Mouse (Mus musculus) frontal cortex, postnatal 10 days (tissue): Measurements from ENCODE around the gene Gsto1.
"Not testable (repeated sequence)": the region's sequence is repeated elsewhere in the genome, so short reads cannot be mapped to it uniquely, and the experiment has no call there.

Experiments used
- DNase-seq, 2 experiments: peaks; one replicate each; pipeline ENCODE4 v3.0.0; 2022; ENCODE audit warnings: low spot score in 2 of 2, mixed read lengths in 1 of 2

Gene Gsto1

DNA sequence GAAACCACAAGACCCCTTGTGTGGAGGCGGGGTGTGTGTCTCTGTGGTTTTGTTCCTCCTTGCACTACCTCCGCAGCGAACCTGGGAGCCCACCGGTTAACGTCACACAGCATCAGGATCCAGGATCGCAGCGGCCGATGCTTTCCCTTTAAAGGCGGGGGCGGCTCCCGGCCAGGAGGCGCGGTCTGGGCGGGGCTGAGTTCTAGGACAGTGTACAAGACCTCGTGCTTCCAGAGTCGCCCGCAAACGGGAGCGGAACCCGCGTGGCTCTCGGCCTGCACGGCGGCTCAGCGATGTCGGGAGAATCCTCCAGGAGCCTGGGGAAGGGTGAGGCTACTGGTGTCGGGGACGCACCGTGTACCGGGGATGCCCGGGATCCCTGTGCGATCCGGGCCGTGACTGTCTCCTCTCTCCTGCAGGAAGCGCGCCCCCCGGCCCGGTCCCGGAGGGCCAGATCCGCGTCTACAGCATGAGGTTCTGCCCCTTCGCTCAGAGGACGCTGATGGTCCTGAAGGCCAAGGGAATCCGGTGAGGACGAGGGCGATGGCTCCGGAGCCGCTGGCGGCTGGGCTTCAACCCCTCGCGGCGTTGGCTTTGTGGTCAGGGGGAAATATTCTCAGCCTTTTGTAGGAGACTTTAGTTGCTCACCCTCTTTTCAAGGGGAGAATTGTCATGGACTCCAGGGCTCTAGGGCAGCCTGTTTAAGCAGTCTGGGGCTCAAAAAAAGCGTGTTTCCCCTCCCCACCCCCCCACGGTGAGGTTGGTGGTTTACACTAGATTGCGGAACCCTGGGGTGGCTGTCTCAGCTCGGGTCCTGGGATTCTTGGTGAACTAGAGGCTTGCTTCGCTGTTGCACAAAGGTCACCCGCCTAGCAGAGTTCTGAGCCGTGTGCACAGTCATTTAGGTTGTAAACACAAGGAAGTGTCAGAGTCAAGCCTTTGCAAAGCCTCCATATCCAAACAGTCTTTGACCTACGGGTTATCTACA is at the start of gene Gsto1:
Gene Gsto1 (plus strand): TSS at position 175 of the 988 bp plus-strand sequence.
- peak; percentile 75 to 84 for DNase-seq

DNA sequence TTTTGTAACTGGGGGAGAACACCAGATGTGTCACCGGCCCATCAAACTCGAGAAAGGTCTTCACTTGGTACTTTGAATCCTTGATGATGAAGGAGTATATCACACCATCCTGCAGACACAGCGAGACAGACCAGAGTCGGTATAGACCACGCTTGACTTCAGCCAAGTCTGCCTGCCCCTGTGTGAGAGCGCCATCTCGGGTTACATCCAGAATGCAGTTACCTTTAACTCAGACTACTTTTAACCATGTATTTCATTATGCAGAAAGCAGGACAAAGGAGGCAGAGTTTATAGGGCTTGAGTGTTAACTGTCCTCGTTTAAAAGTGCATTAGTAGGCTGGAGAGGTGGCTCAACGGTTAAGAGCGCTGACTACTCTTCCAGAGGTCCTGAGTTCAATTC is 42.7 kb upstream of the Gsto1 start:
- no peak for DNase-seq

DNA sequence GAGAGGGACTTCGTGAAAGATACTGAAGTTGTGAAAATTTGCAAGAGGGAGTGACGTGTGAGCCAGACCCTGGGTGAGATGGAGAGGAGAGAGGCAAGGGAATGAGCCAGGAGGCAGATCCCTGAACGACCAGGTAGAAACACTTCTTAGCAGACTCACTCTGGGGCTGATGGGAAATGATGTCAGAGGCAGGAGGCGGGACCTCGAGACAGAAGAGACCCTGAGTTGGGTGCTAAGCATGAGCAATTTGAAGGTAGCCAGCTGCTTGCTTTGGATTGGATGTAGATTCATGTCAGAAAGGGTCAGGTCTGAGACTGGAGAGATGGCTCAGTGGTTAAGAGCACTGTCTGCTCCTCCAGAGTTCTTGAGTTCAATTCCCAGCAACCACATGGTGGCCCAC is 40.0 kb upstream of the Gsto1 start:
- no peak for DNase-seq

DNA sequence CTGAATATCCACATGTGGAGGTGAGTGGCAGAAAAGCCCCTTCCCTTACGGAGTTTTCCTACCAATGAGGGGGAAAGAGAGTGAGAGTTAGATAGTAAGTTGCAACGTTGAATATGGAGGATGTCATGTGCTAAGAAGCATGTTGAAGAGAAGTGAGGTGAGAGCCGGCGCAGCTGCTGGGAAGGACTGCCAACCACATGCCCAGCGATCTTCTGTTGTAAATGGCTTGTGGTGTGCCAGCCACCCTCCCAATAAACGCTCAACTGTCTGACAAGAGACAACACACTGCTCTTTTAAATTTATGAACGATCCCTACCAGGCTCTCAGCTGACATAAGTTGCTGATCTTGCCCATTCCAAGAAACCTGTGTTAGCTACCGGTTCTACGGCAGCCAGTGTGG is 37.1 kb upstream of the Gsto1 start:
- DNase-seq, result no peak

DNA sequence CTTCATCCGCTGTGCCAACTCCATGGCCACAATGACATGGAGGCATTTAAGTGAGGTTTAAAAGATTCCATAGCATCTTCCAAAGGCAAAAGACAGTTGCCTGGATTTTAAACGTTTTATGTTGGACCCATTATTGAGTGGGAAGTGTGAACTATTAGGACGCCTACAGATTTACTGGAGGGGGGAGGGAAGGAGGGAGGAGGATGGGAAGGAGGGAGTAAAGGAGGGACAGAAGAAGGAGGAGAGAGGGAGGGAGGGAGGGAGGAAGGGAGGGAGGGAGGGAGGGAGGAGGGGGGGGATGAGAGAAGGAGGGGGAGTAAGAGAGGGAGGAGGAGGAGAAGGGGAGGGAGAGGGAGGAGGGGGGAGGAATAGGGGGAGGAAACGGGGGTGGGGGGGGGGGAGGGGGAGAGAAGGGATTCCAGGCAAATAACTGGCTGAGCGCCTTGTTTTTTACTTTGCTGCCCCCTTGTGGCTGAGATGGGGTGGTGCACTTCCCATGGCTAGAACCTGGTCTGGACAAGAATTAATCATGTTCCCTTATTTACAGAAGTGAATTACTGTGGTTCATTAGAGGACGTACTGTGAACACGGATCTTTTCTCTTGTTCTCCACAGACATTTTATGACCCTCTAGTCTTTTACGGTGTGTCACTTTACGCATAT is 33.8 kb upstream of the Gsto1 start:
- DNase-seq, result peak; percentile 58 to 74

DNA sequence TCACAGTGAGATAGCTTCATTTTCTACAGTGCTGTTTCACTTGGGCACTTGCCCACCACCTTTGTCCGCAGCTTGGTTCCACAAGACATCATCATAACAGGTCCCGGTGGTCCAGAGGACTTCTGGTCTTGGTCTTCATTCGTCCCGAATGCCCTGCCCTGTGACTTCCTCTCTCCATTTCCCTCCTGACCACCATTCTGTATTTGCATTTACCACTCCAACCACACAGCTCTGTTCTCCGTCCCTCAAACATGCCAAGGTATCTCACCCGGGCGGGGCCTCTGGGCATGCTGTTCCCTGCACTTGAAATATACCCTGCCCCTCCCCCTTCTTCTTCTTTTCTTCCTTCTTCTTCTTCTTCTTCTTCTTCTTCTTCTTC is 33.3 kb upstream of the Gsto1 start:
- no peak for DNase-seq

DNA sequence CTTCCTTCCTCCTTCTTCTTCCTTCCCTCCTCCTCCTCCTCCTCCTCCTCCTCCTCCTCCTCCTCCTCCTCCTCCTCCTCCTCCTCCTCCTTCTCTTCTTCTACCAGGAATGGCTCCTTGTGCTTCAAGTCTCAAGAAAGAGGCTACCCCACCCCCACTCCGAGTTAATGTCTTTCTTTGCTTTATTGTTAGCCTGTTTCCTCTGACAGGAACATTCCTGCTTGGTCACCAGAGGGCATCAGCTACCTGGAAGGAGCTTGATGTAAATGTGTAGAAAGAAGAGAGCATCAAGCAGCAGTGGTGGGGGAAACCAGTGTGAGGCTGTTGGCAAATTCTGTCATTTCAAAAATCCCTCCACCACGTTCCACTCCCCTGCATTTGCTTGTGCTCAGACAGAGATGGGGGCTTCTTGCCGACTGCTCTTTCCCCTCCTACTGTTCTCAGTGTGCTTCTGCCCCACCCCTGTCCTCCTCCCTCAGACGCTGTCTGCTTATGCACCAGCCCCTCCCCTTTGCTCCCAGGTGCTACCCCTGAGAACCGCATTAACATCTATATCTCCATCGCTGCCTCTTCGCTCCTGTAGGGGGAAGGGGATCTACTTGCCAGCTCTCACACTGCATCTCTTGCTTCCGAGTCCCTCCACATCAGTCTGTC is 32.5 kb upstream of the Gsto1 start:
- DNase-seq, result no peak

DNA sequence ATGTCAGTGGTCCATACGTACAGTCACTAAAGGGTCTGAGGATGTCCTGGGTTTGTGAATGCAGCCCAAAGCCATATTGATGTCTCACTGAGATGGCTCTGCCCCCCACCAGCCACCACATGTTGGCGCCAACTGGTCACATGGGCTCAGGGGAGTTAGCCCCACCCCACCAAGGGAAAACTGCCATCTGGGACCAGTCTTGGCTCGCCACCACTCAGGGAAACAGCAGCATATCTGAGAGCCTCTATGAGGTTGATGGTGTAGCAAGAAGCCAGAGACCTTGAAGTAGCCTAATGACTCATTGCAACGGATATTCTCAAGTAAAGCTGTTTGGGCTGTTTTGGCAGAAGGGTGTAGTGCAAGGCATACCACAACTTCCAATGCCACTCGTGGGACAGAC is 30.7 kb upstream of the Gsto1 start:
- no peak for DNase-seq

DNA sequence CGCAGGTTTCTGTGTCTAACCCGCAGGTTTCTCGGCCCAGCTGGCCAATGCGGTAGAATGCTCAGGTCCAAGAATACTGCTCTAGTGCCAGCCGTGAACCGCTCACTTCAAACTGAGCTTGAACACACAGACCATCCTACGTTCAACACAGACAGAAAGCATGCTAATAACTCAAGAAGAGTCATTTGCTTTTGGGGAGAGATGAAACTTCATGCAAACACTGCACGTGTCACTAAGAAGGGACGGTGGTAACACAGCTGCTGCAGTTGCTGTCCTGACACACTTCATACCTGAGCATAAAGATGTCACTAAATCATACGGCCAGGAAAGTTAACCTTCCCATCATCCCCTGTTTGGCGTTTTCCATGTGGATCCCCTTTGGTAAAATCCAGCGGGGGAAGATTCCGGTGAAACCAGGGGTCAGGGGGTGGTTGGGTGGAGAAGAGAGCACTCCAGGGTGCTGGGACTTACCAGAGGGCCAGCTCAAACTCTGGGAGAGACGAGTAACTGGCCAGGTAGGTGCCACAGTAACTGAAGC is 24.8 kb upstream of the Gsto1 start:
- DNase-seq, result no peak

DNA sequence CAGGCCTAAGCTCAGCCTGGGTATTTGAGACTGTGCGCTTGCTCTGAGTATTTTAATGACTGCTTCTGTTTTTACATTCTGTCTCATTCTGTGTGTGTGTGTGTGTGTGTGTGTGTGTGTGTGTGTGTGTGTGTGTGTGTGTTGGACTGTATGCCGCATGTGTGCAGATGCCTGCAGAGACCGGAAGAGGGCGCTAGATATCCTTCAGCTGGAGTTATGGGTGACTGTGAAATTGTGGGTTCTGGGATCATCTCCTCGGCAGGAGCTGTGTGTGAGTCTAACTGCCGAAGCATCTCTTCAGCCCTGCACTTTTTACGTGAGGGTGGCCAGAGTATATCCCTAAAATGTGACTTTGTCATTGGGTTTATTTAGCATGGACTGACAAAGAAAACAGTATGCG is 23.7 kb upstream of the Gsto1 start:
- DNase-seq, result no peak

DNA sequence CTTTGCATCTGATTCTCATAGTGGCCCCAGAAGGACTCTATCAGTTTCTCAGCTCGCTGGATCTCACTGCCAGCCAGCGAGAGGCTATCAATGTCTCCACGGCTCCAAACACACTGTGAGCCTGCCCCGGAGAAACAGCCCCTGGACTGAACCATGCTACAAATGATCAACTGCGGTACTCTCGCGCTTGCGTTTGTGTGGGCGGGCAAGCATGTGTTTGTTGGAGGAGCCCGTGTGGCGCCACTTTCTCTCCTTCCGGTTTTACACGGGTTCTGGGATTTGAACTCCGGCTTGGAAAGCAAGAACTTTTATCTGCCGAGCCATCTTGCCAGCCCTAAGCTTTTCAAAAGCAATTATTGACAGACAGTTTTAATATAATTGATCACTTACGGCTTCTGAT is 22.5 kb upstream of the Gsto1 start:
- DNase-seq, result no peak

DNA sequence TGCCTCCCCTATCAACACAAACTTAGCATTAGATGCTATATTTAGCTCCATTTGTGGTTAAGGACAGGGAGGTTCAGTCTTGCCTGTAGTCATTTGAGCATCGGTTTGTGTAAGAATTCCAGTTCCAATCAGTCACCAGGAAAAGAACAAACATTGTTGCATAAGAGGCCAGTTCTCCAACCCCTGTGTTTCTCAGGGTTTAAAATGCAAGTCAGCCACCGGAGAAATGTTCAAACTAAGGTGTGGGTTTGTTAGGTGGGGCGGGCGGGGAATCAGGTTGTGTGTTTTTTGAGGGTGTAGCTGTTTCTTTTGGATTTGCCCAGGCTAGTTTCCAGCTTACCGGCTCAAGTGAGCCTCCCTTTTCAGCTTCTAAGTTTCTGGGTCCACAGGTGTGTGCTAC is 20.2 kb upstream of the Gsto1 start:
- no peak for DNase-seq

DNA sequence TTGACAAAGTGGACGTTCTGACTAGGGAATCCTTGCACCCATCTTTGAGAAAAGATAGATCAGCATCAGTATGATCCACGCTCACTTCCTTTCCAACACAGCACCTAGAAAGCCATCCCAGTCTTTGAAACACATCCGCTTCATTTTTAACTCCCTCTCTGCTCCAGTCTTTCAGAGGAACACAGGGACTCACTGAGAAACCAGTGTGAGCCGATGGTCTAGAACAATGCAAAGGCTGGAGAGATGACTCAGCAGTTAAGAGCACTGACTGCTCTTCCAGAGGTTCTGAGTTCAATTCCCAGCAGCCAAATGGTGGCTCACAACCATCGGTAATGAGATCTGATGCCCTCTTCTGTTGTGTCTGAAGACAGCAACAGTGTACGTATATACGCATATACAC is 19.0 kb upstream of the Gsto1 start:
- no peak for DNase-seq

DNA sequence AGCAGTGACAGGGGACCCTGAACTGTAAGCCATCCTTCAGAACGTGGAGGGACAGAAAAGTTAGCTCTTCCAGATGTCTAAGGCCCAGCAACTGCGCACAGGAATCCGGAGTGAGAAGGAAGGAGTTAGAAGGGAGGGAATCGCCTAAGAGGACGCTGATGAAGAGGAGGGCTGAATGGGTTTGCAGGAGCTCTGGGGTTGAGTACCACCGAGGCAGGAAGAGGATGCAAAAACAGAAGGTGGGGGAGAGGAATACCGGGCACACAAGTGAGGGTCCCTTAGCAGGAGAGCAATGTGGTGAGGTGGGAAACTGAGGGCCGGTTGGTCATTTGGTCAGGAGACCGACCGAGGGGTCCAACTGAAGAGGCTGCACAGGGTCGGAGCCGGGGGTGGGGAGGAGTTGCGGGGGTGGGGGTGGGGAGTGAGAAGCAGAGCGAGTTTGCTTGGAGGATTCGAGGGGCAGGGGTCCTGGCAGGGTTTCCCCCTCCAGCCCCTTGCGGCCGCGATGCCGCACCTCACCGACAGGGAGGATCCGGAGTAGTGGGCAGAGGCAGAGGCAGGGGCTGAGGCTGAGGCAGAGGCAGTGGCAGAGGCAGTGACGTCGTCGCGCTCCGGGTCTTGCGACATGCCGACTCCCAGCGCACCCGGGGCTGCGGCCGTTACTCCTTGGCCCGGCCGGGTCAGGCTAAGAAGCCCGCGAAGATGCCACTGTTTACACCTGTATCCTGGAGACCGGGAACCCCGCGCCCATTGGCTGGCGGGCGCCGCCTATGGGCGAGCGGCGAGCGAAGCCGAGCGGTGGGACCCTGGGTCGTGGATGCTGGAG is 17.9 kb upstream of the Gsto1 start:
- DNase-seq, result peak; percentile 45 to 62

DNA sequence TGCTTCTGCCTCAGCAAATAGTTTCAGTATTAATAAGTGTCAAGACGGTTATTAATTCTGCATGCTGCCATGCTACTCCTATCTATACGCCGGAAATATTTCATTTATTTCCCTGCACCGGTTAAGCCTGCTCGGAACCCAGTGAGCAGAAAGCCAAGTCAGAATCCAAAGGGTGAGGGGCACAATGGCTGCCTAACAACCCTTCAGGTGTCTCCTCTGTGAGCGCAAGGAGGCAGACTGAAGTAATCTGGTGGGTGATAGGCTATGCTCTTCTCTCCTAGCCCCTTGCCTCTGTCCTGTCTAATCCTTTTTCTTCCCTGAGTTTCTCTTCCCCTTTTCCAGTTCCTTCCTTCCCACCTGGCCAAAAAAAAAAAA is 17.3 kb upstream of the Gsto1 start:
- DNase-seq, result no peak

DNA sequence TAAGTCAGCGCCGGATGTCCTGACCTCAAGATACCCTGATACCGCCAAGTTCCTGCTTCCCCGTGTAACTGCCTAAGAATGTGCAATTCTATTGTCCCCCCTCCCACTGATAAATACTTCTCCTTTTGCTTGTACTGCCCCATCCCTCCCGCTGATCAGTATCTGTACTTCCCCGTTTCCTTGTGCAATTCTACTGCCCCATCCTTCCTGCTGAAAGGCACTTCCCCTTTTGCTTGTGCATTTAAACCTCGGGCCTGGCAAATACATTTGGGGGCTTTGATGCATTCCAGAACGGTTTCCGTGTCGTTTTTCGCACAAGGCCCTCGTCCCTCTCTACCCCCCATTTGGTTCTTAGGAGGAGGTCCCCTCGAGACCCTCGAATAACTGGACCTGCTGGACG is 13.5 kb upstream of the Gsto1 start:
- not testable (repeated sequence) for DNase-seq

DNA sequence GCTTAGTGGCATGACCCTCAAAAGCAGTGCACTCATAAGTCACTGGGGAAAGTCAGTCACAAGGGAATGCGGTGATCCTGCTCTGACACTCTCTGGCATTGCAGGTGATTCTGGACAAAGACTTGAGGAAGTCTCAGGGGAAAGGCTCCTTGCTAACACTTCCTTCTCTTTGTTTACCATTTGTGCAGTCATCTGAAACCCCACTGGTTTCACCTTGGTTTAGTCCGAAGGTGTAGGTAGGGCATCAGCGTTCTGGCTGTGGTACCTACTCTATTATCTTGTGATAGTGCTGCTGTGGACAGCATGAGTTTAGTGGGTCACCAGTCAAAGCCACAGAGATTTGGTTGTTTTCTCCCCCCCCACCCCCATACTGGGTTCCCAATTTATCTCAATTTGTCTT is 5.0 kb upstream of the Gsto1 start:
- DNase-seq, result no peak

DNA sequence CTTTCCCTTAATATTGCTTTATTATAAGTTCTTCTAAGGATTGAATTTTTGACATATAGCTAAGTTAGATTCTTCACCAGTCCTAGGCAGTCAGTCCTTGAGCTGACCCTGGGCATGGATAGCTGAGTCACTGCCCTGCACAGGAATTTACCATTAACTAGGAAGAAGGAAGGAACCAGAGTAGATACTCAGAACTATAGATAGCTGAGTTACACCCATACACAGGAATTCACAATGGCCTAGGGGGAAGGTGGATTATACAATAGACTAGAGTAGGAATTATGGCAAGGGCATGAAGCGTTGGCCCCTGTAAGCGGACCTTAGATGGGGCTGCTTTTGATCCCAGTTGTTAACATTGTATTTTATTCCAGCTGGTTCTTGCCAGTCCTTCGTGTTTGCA is 2.6 kb upstream of the Gsto1 start:
- not testable (repeated sequence) for DNase-seq

DNA sequence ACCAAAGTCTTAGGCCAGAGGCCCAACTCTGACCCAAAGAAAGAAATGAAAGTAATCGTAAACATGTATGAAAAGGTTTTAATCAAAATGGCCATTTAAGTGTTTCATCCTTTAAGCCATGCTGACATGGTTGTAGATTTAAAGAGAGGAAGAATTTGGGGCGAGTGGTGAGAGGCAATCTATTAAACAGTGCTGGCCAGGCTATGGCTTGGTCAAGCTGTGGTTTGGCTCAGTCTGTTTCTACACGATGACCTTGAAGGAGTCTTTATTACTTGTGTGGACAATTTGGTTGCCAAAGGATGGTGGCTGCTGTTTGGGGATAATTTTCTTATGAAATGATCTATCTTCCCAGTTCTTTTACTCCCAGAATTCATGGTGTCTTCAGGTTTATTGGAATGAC is 1.7 kb upstream of the Gsto1 start:
- DNase-seq, result no peak

DNA sequence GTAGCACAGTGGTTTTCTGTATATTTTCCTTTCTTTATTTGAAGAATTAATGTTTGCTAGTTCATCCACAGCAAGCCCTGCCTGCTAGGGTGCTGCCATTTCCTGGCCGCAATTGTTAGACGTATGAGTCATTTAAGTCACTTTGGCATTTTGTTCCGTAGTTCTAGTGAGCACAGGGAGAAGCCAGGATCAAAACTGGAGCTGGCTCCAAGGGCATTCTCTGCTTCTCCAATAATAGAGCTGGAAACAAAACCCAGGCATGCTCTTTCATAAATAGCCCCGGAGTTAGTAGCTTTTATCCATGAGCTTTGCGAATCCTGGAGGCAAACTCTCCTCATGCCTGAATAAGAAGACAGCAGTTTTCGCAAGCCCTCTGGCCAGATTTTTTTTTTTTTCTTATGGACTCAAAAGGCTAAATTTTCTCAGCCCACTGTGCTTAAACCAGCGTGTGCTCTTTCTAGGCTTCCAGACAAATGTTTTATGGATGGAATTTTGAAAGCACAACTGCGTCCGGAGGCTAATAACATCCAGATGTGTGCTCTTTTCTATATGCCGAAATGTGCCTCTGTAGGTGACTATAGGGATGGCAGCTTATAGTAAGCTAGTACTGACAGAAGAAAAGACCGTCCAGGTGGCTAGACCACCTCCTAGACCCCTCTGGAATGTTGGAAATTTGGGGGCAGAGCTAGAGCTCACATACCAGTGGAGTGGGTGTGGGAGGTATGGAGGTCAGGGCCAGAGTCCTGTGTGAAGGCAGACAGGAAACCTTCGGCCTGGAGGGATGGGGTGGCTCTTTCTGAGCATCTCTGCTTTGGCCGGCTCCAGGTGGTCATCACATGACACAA is 597 bp upstream of the Gsto1 start:
- no peak for DNase-seq
